Mouse (Mus musculus) frontal cortex, adult 2 months (tissue): ENCODE measurements at regions not wholly inside any gene's neighbourhood (a gene's known extent, or its start where the extent isn't known, plus 50 kb on each side); places are given as distances from the start of the nearest gene placed in this dataset.

Source experiments
- DNase-seq, 2 experiments: peaks; one replicate each; pipeline ENCODE4 v3.0.0; 2022; ENCODE audit warnings: low spot score in 1 of 2; ENCODE audit errors: extremely low spot score in 1 of 2

DNA sequence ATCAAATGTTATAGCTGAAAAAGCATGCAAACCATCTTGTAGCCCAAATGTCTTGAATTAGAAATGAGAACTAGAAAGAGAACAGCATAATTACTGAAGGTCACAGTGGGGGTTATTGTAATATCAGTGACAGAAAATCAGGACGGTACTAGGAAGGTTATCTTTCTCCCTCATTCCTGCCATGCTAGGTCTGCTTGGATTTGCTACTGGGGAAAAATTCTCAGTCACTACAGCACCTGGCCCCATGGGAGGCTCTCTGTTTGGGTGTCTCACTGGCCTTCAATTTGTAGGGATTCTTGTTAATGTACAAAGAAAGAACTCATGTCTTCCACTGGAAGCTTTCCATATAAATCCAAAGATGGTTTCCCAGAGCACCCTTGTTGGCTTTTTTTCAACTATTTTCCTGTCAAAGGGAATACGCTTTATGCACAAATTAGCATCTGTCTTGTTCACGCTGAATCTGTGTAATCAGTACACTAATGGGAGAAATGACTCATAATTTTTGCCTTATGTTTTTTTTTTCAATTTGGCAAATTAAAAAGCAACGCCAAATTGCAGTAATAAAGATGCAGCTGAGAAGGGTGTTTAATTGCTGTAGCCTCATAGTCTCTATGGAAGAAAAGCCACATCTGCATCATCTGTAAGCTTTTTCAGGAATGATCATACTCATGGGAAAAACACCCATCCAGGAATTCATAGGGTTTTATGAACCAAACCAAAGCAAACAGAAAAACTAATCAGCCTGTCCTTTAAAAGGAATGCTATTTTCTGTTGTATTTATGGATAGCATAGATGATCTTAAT, 290.2 kb upstream of the Arhgef26 start:
- no peak for DNase-seq

- no peak for DNase-seq
Observed at GRCm38 (mm10) chr3:62054237-62054636, 283.9 kb upstream of the Arhgef26 start.

DNA sequence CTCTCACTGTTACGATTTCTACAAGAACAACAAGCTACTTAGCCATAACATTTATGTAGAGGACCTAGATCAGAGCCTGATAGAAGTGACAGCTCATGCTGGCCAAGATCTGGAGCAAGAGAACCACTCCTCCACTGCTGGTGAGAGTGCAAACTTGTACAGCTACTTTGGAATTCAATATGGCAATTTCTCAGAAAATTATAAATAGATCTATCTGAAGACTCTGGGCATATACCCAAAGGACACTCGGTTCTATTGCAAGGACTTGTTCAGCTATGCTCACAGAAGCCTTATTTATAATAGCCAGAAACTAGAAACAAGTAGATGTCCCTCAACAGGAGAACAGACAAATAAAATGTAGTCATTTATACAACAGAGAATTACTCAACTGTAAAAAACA, 259.6 kb upstream of the Arhgef26 start:
- DNase-seq, result no peak

DNA sequence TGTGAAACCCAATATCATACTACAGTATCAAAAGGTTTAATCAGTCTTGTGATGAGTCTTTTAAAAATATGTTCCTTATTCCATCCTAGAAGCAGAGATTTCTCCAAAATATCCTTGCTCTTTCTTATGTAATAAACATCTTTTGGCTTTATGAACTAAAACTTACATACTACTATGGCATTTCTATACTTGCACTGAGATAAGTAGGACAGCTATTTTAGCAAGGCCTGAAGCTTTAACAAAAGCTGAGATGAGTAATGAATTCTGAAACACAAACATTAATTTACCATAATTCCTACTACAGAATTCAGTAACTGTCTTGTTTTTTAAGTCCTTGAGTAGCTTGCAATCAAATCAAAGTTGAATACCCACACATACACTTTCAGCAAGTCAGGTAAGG, 252.6 kb upstream of the Arhgef26 start:
- DNase-seq, result peak in 1 of 2 experiments; percentile 3

DNA sequence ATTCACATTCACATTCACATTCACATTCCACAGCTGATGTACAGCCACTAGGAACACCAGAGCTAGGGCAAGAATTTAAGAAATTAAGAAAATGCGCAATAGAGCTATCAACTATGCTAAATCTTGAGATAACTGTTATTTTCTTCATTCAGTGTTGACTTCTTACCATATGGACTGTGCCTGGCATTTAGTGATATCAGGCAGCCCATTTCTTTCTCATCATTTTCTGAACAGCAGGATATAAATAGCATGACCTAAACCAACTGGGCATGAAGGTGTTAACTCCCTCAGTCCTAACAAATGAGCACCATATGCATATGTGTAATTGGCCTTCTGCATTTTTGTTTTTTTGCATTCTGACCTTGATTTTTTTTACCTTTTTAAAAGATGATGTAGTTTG, 250.9 kb upstream of the Arhgef26 start:
- DNase-seq, result no peak

- DNase-seq, result no peak
Observed at GRCm38 (mm10) chr3:62103101-62103500, 235.0 kb upstream of the Arhgef26 start.

- DNase-seq, result no peak
Observed at GRCm38 (mm10) chr3:62103872-62104271, 234.3 kb upstream of the Arhgef26 start.

- no peak for DNase-seq
Observed at GRCm38 (mm10) chr3:62104560-62104959, 233.6 kb upstream of the Arhgef26 start.

GRCm38 (mm10) chr3:62107339-62107738, 230.8 kb upstream of the Arhgef26 start:
- DNase-seq, result no peak
